Mouse (Mus musculus) CD4-positive, CD25-positive, alpha-beta regulatory T cell, adult 2 months (primary cell): ENCODE data around the gene Clic5.

ENCODE experiments used
- DNase-seq: peaks from one replicate; pipeline ENCODE4 v3.0.0-alpha.2; 2012; ENCODE audit warnings: low read depth, low spot score

Gene Clic5

GRCm38 (mm10) chr17:44270043-44270442, 81.7 kb downstream of the Clic5 start:
- DNase-seq = no peak

GRCm38 (mm10) chr17:44271426-44271825, 83.0 kb downstream of the Clic5 start:
- DNase-seq = no peak

- DNase-seq = no peak
Measured at GRCm38 (mm10) chr17:44274804-44275203, 86.4 kb downstream of the Clic5 start.

GRCm38 (mm10) chr17:44288320-44288719, 99.9 kb downstream of the Clic5 start:
- no peak for DNase-seq

GRCm38 (mm10) chr17:44297221-44297620, 108.8 kb downstream of the Clic5 start:
- no peak for DNase-seq

GRCm38 (mm10) chr17:44300236-44300635, 111.9 kb downstream of the Clic5 start:
- DNase-seq = no peak

GRCm38 (mm10) chr17:44300723-44301122, 112.3 kb downstream of the Clic5 start:
- no peak for DNase-seq

GRCm38 (mm10) chr17:44301224-44301811, 112.9 kb downstream of the Clic5 start:
- no peak for DNase-seq

- DNase-seq = no peak
Measured at GRCm38 (mm10) chr17:44304076-44304475, 115.7 kb downstream of the Clic5 start.

- no peak for DNase-seq
Measured at GRCm38 (mm10) chr17:44309914-44310622, 121.7 kb downstream of the Clic5 start.

GRCm38 (mm10) chr17:44325314-44325713, 136.9 kb downstream of the Clic5 start:
- no peak for DNase-seq

GRCm38 (mm10) chr17:44327279-44328146, 139.1 kb downstream of the Clic5 start:
- DNase-seq = no peak

GRCm38 (mm10) chr17:44328147-44328482, 139.7 kb downstream of the Clic5 start:
- no peak for DNase-seq
